Mouse (Mus musculus): ENCODE data around the gene Lax1. TPM values are rescaled to one million over a fixed set of nuclear protein-coding genes. Genes with fewer than 3 reads are reported as not detected.

Gene Lax1
- polyA plus RNA-seq, 1 experiment from 2014 or later = not detected

DNA sequence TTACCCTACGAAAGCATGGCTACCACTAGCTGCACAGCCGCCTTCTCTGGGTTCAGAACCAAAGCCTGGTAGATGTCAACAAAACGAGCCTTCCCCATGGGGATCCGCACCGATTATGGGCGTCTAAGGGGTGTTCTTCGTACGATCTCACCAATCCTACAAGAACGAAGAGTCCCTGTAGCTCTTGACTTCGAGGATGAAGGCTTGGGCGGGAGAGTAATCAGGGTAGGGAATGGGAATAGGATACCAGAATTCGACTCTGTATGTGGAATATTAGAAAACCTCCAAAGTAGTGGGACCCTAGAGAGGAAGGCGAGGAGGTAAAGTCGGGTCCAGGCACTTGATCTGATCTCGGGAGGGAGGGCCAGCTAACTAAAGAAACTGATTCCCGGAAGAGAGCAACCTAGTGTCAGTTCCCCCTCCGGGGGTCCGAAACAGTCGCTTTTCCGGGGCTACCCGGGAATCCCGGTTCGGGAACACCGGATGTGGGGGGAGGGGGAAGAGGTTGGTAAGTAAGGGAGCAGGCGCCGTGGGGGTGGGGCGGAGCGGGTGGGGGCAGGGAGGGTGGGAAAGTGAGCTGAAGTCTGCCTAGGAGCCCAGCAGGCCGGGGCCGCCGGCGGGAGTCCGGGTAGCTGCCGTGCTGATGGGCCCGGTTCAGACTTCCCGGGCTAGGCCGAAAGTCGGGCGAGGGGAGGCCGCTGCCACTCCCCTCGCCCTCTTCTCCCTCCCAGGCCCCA lies 29.3 kb downstream of the Lax1 start, which contains the start of gene Zbed6:
TSS of gene Zbed6 (minus strand) at position 420 of the 737 bp plus-strand sequence.
- ATAC-seq = peak; percentile 86
- 1% methylated on average over 37 of the region's 41 CpGs for WGBS
- H3K4me1 ChIP-seq = peaks cover 46% of the 10 kb centered on the region
- peak within 1 kb of the TSS; percentile 86 for H3K9ac ChIP-seq
- peaks cover 30% of the 10 kb centered on the region for H3K36me3 ChIP-seq (ENCODE audit: poor library complexity, severe bottlenecking)
- peak within 1 kb of the TSS; percentile 92 for H3K4me2 ChIP-seq
- H3K27me3 ChIP-seq = no peaks in the 10 kb centered on the region
- H3K9me3 ChIP-seq (replicated peaks) = no peaks in the 10 kb centered on the region
- H3K4me3 ChIP-seq = peak within 1 kb of the TSS; percentile 62
- H3K27ac ChIP-seq = peak within 1 kb of the TSS; percentile 89

DNA sequence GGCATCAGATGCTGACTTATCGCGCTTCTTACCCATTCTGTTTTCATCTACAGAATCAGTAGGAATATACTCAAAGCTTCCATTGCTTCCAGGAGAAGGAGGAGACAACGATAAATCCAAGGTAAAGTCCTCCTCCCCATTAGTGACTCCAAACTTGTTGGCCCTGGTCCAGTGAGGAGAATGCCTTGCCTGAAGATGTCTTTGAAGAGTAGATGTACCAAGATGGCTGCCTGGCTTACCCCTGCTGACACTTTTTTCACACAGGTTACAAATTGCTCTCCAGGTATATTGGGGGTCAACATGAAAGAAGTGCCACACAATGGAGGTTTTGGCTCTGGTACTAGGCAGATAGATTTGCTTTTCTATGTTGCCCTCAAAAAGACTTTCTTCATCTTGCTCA lies 31.0 kb downstream of the Lax1 start:
- no peak overlapping the region for H3K27ac ChIP-seq
- H3K4me2 ChIP-seq = peak overlapping the region; percentile 14; the same call in 1 of the 2 replicates
- peaks cover 34% of the 10 kb centered on the region for H3K36me3 ChIP-seq (ENCODE audit: poor library complexity, severe bottlenecking)
- H3K4me3 ChIP-seq = no peak overlapping the region
- WGBS = 81% methylated on average over 3 of the region's 3 CpGs
- H3K27me3 ChIP-seq = no peaks in the 10 kb centered on the region
- H3K9me3 ChIP-seq (replicated peaks) = no peaks in the 10 kb centered on the region
- H3K9ac ChIP-seq = no peak overlapping the region
- no peak for ATAC-seq
- H3K4me1 ChIP-seq = peaks cover 51% of the 10 kb centered on the region

DNA sequence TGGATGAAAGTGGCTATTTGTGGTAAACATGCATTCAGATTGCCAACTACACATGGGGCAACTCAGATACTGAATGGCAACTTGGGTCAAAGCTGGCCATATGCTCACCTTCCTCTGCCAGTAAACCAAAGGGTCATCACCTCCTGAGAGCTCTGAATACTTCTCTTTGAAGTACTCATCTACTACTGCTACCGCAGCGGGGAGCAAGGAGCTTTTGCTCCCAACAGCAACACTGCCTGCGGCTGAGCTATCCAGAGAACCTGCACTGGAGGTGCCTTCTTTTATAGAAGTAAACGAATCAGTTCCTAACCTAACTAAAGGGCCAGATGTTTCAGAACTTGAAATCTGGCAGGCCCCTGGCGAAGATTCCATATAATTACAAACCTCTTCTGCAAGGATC lies 33.1 kb downstream of the Lax1 start:
- Histone ChIP-seq H3K9me3 (replicated peaks) (no peaks in the 10 kb centered on the region), H3K4me2 (no peak overlapping the region), H3K27me3 (no peaks in the 10 kb centered on the region), H3K4me1 (peaks cover 56% of the 10 kb centered on the region), H3K4me3 (no peak overlapping the region), H3K36me3 (ENCODE audit: poor library complexity, severe bottlenecking) (peaks cover 36% of the 10 kb centered on the region), H3K9ac (peak overlapping the region; percentile 14; the same call in 1 of the 2 replicates), H3K27ac (no peak overlapping the region)
- WGBS = 76% methylated on average over 5 of the region's 5 CpGs
- ATAC-seq = no peak

DNA sequence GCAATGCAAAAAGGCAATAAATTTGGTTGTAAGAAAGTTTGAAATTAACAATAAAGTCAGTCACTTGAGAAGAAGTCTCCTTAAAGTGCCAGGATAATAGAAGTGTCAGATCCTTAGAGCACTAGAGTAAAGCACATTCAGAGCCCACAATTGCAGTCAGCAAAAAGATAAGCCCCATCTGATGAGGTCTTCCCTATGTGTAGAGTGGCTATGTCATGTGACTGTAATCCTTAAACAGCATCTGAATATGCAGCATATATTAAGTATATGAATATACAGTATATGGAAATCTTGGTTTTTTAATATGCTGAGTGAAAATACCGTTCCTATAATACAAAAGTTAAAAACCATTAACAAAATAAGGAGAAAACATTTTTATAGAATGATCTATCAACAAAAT lies 36.9 kb downstream of the Lax1 start:
- Histone ChIP-seq H3K4me2 (no peak overlapping the region), H3K4me1 (peaks cover 32% of the 10 kb centered on the region), H3K36me3 (ENCODE audit: poor library complexity, severe bottlenecking) (peaks cover 25% of the 10 kb centered on the region; the same call in 1 of the 2 replicates), H3K9ac (no peak overlapping the region), H3K27me3 (no peaks in the 10 kb centered on the region), H3K27ac (no peak overlapping the region), H3K9me3 (replicated peaks) (no peaks in the 10 kb centered on the region), H3K4me3 (no peak overlapping the region)
- no peak for ATAC-seq
- 92% methylated on average over 1 of the region's 1 CpGs for WGBS

- H3K4me3 ChIP-seq = no peak overlapping the region
- H3K4me1 ChIP-seq = peaks cover 10% of the 10 kb centered on the region; the same call in 1 of the 2 replicates
- peaks cover 29% of the 10 kb centered on the region for H3K36me3 ChIP-seq (ENCODE audit: poor library complexity, severe bottlenecking)
- 94% methylated on average over 7 of the region's 7 CpGs for WGBS
- H3K27ac ChIP-seq = no peak overlapping the region
- H3K9me3 ChIP-seq (replicated peaks) = no peaks in the 10 kb centered on the region
- ATAC-seq = no peak
- no peak overlapping the region for H3K4me2 ChIP-seq
- no peak overlapping the region for H3K9ac ChIP-seq
- H3K27me3 ChIP-seq = no peaks in the 10 kb centered on the region
Observed at GRCm38 (mm10) chr1:133650288-133651055, 39.4 kb downstream of the Lax1 start.

DNA sequence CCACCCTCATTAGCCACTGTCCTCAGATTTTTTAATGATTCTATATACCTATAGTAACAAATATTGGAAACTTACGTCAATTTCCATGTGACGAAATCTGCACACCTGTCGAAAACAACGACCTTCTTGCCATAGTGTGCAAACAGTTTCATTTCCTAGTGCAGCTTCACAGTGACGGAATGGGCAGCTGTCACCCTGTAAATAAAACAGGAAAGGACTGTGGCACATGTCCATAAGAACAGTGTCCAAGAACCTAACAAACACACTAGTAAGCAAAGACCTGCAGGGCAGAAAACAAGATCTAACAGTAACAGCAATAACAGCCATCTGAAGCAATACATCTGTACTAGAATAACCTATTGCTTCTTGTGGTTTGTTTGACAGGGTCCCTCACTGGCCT lies 44.3 kb downstream of the Lax1 start:
- ATAC-seq = no peak
- H3K4me3 ChIP-seq = no peak overlapping the region
- no peaks in the 10 kb centered on the region for H3K4me1 ChIP-seq
- 94% methylated on average over 5 of the region's 5 CpGs for WGBS
- H3K27ac ChIP-seq = no peak overlapping the region
- peaks cover 67% of the 10 kb centered on the region for H3K36me3 ChIP-seq (ENCODE audit: poor library complexity, severe bottlenecking)
- H3K27me3 ChIP-seq = no peaks in the 10 kb centered on the region
- H3K9me3 ChIP-seq (replicated peaks) = no peaks in the 10 kb centered on the region
- H3K4me2 ChIP-seq = no peak overlapping the region
- H3K9ac ChIP-seq = no peak overlapping the region

GRCm38 (mm10) chr1:133641163-133641562 lies 48.7 kb downstream of the Lax1 start:
- no peak for ATAC-seq
- peaks cover 96% of the 10 kb centered on the region for H3K36me3 ChIP-seq (ENCODE audit: poor library complexity, severe bottlenecking)
- no peak overlapping the region for H3K4me2 ChIP-seq
- H3K9me3 ChIP-seq (replicated peaks) = no peaks in the 10 kb centered on the region
- H3K27ac ChIP-seq = no peak overlapping the region
- 91% methylated on average over 2 of the region's 2 CpGs for whole genome bisulfite sequencing
- no peak overlapping the region for H3K9ac ChIP-seq
- H3K27me3 ChIP-seq = no peaks in the 10 kb centered on the region
- no peaks in the 10 kb centered on the region for H3K4me1 ChIP-seq
- no peak overlapping the region for H3K4me3 ChIP-seq

GRCm38 (mm10) chr1:133638517-133638916 lies 51.4 kb downstream of the Lax1 start:
- Histone ChIP-seq H3K9ac (no peak overlapping the region), H3K4me1 (no peaks in the 10 kb centered on the region), H3K27me3 (no peaks in the 10 kb centered on the region), H3K4me3 (no peak overlapping the region), H3K4me2 (no peak overlapping the region), H3K27ac (no peak overlapping the region), H3K9me3 (replicated peaks) (no peaks in the 10 kb centered on the region), H3K36me3 (ENCODE audit: poor library complexity, severe bottlenecking) (peaks cover 94% of the 10 kb centered on the region)
- ATAC-seq = no peak
- WGBS = 93% methylated on average over 6 of the region's 6 CpGs

DNA sequence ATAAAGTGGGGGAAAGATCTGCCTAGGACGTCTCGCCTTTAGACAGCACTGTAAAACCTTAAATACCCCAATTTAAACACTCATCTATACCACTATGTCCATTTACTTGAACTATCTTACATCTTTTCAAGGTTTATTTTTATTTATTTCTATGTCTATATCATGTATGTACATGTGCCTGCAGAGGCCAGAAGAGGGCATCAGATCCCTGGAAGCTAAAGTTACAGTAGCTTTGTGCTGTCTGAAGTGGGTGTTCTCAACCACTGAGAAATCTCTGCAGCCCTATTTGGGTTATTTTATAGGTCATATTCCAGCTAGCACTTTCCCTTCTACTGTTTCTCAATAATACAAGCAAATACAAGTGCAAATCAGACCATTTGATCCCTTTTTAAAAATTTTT lies 57.7 kb downstream of the Lax1 start:
- Histone ChIP-seq H3K36me3 (ENCODE audit: poor library complexity, severe bottlenecking) (peaks cover 91% of the 10 kb centered on the region), H3K9me3 (replicated peaks) (no peaks in the 10 kb centered on the region), H3K4me3 (no peak overlapping the region), H3K9ac (no peak overlapping the region), H3K4me2 (no peak overlapping the region), H3K27ac (no peak overlapping the region), H3K4me1 (no peaks in the 10 kb centered on the region), H3K27me3 (no peaks in the 10 kb centered on the region)
- 92% methylated on average over 2 of the region's 2 CpGs for WGBS
- no peak for ATAC-seq

Small RNA genes lying within 50 kb of the gene (microRNA-seq; reads per million reads assigned to microRNA genes)
- 2.1 reads per million for gene Mir6903

Other genes starting within 250 kb of the Lax1 start
- gene Snrpe, start 79.8 kb downstream of the Lax1 start, polyA plus RNA-seq (2015; fragmentation: Nextera tagmentation; extraction: Ambion mirVana) = 820 and 913 TPM in 2 replicates
- gene Zbed6, start 29.2 kb downstream of the Lax1 start, polyA plus RNA-seq (2015; fragmentation: Nextera tagmentation; extraction: Ambion mirVana) = not detected in 2 replicates
- gene Gm38394, start 28.8 kb downstream of the Lax1 start, polyA plus RNA-seq (2015; fragmentation: Nextera tagmentation; extraction: Ambion mirVana) = 3.5 and 3.6 TPM in 2 replicates
- gene Atp2b4, start 110.9 kb upstream of the Lax1 start, polyA plus RNA-seq (2015; fragmentation: Nextera tagmentation; extraction: Ambion mirVana) = 6.7 and 7.6 TPM in 2 replicates
- 2.3 and 3.3 TPM in 2 replicates for gene Optc, start 217.9 kb upstream of the Lax1 start, polyA plus RNA-seq (2015; fragmentation: Nextera tagmentation; extraction: Ambion mirVana)
- gene Prelp, start 231.3 kb upstream of the Lax1 start, polyA plus RNA-seq (2015; fragmentation: Nextera tagmentation; extraction: Ambion mirVana) = 1.3 and 3.1 TPM in 2 replicates

All from forebrain, embryonic 13.5 days (tissue).